Mouse (Mus musculus) hindbrain, postnatal 0 days (tissue): ENCODE data around the gene Gcnt2. TPM values are rescaled to one million over a fixed set of nuclear protein-coding genes. Genes with fewer than 3 reads are reported as not detected.
A peak's percentile ranks its signal among the peaks of the same experiment; 100 is the strongest.

ENCODE experiments used
- ATAC-seq: fragments of 200-750 bp; cut with Nextera tagmentation; 2 replicates; pipeline ENCODE4 v1.8.0; 2017; ENCODE audit warnings: mild to moderate bottlenecking, moderate TSS enrichment, moderate library complexity
- DNase-seq: peaks from one replicate; pipeline ENCODE4 v3.0.0-alpha.2; 2015; ENCODE audit warnings: low spot score
- H3K27ac ChIP-seq: fragments of 300-500 bp; sonication (generic); 2 replicates; pipeline ENCODE4 v1.5.1; 2014; ENCODE audit warnings: mild to moderate bottlenecking
- H3K27me3 ChIP-seq: fragments of 300-500 bp; sonication (generic); 2 replicates; pipeline ENCODE4 v1.6.1; 2014; ENCODE audit warnings: low read length, mixed read lengths; ENCODE audit not compliant: insufficient read depth
- H3K36me3 ChIP-seq: fragments of 300-500 bp; sonication (generic); 2 replicates; pipeline ENCODE4 v1.6.1; 2014; ENCODE audit warnings: low read length, mixed read lengths; ENCODE audit not compliant: insufficient read depth
- H3K4me1 ChIP-seq: fragments of 300-500 bp; sonication (generic); 2 replicates; pipeline ENCODE4 v1.6.1; 2014; ENCODE audit warnings: antibody characterized with exemption, low read length, mixed read lengths; ENCODE audit not compliant: insufficient read depth
- H3K4me2 ChIP-seq: fragments of 300-500 bp; sonication (generic); 2 replicates; pipeline ENCODE4 v1.6.1; 2014; ENCODE audit warnings: low read depth, mild to moderate bottlenecking, low read length, moderate library complexity, mixed read lengths
- H3K4me3 ChIP-seq: fragments of 300-500 bp; sonication (generic); 2 replicates; pipeline ENCODE4 v1.5.1; 2014; ENCODE audit warnings: low read length
- H3K9ac ChIP-seq: fragments of 300-500 bp; sonication (generic); replicated peaks from 2 replicates; pipeline ENCODE4 v1.6.1; 2014; ENCODE audit warnings: mild to moderate bottlenecking, low read length, moderate library complexity, mixed read lengths
- H3K9me3 ChIP-seq: fragments of 300-500 bp; sonication (generic); 2 replicates; pipeline ENCODE4 v1.6.1; 2016; ENCODE audit warnings: low read length, mixed read lengths
- CTCF ChIP-seq: IDR thresholded peaks from 2 replicates; pipeline ENCODE4 v1.5.1; 2016; ENCODE audit warnings: antibody characterized with exemption, control low read depth, low read depth
- WGBS: fragments of 180-500 bp; shearing (Covaris S2); extraction: QIAGEN DNeasy Blood & Tissue Kit; methylation state at CpG from one replicate; pipeline ENCODE4 v1.1.7; 2014; 5-methylcytosine and 5-hydroxymethylcytosine counted together
- polyA plus RNA-seq: library from polyadenylated mRNA; unstranded; fragments of >200 nt; fragmentation: Nextera tagmentation; extraction: Ambion mirVana; gene quantifications from 2 replicates; pipeline ENCODE4 v1.2.1, GENCODE M21; 2015
- total RNA-seq: library from RNA; depleted of rRNA; stranded (reverse); fragments of >200 nt; gene quantifications from 2 replicates; pipeline ENCODE4 v1.2.3, GENCODE M21; 2014

The Gcnt2 gene
- total and polyA plus RNA-seq, 2 experiments from 2014 or later: 2.9 to 12.0 TPM

GRCm38 (mm10) chr13:40910047-40910446 lies 50.5 kb downstream of the Gcnt2 start:
- H3K4me2 ChIP-seq: no peak overlapping the region
- 97% methylated on average over 6 of the region's 6 CpGs for WGBS
- H3K4me1 ChIP-seq: no peaks in the 10 kb centered on the region
- no peaks in the 10 kb centered on the region for H3K27me3 ChIP-seq
- no peaks in the 10 kb centered on the region for H3K36me3 ChIP-seq
- no peak overlapping the region for H3K4me3 ChIP-seq
- no peak for DNase-seq
- TF ChIP-seq CTCF: no peak
- no peak overlapping the region for H3K9ac ChIP-seq
- ATAC-seq: no peak
- no peaks in the 10 kb centered on the region for H3K9me3 ChIP-seq
- no peak overlapping the region for H3K27ac ChIP-seq

DNA sequence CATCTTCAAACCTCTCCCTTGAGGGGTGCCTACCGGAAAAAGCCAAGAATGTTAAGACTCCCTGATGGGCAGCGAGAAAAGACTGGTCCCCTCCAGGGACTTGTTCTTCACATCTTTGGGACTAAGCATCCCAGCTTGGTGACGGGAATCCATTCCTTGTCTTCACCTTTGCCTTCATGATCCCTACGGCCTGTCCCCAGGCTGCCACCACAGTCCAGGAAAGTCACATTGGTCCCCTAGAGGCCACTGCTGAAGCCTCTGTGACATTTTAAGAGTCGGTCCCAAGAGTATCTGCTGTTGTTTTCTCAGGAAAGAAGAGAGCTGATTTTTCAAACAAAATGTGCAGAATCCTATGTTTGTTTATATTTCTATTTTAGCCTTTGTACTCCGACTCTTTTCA lies 52.4 kb downstream of the Gcnt2 start:
- Histone ChIP-seq H3K27ac (no peak overlapping the region), H3K4me3 (no peak overlapping the region), H3K4me2 (no peak overlapping the region), H3K36me3 (no peaks in the 10 kb centered on the region), H3K27me3 (no peaks in the 10 kb centered on the region), H3K4me1 (0 out of 2 replicates have a peak, but pooled peaks cover 8% of the 10 kb centered on the region), H3K9me3 (no peaks in the 10 kb centered on the region), H3K9ac (no peak overlapping the region)
- WGBS: 86% methylated on average over 6 of the region's 6 CpGs
- TF ChIP-seq CTCF: no peak
- no peak for ATAC-seq
- DNase-seq: no peak

DNA sequence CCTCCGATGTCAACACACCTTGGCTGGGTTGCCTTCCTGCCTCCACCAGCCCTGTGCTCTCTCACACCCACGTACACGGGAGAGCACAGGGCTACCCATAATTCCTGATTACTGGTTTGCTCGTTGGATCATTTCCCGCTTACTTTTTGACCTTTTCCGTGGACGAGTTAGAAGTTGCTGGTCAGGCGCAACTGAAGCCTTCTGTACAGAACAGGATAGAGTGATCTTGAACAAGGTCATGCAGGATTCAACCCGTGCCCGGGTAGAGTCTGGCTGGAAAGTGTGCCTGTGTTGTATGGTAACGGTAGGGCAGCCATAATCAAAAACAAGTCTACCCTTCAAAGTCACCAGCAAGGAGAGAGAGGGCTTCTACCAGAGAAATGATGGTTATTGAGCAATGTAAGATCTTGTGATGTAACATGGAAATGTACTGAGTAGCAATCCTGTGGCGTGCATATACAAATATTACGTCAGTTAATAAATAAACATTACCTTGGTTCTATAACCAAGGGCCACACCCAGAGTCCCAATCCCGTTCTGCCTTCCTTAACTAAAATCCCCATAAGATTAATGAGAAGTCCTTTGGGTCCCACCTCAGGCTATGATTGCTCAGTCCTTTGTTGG lies 54.0 kb downstream of the Gcnt2 start:
- H3K4me3 ChIP-seq: no peak overlapping the region
- H3K27ac ChIP-seq: no peak overlapping the region
- H3K4me1 ChIP-seq: 0 out of 2 replicates have a peak, but pooled peaks cover 8% of the 10 kb centered on the region
- no peaks in the 10 kb centered on the region for H3K9me3 ChIP-seq
- no peaks in the 10 kb centered on the region for H3K27me3 ChIP-seq
- H3K4me2 ChIP-seq: no peak overlapping the region
- no peaks in the 10 kb centered on the region for H3K36me3 ChIP-seq
- ATAC-seq (no peak), DNase-seq (no peak)
- no peak for TF ChIP-seq CTCF
- 89% methylated on average over 14 of the region's 14 CpGs for WGBS
- no peak overlapping the region for H3K9ac ChIP-seq

DNA sequence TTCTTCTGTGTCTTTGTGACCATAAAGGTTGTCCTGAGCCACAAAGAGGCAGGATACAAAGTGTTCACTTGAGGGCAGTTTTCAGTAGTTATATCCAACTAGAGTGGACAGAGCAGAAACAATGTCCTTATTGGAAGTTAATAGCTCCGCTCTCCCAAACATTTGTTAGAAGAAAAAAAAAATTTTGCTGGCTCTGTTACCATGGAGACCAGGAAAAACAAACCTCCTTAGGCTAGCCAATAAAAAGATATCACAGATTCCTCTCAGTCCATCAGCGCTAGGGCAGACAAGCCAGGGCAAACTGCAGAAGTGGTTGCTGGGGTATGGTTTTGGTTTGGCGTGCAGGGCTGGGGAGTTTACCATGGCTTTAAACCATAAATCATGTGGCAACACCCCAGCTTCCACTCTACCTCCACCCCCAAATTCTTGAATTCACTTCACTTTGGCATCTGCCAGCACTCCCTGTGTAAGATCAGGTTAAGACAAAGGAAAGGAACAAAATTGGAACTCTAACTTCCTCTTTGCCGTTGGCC lies 54.6 kb downstream of the Gcnt2 start:
- H3K4me1 ChIP-seq: 0 out of 2 replicates have a peak, but pooled peaks cover 8% of the 10 kb centered on the region
- peak; percentile 42; the same call in 1 of the 2 replicates for ATAC-seq
- no peaks in the 10 kb centered on the region for H3K27me3 ChIP-seq
- H3K9ac ChIP-seq: no peak overlapping the region
- H3K27ac ChIP-seq: no peak overlapping the region
- no peaks in the 10 kb centered on the region for H3K36me3 ChIP-seq
- H3K4me3 ChIP-seq: no peak overlapping the region
- no peaks in the 10 kb centered on the region for H3K9me3 ChIP-seq
- DNase-seq: no peak
- WGBS: 68% methylated on average over 4 of the region's 4 CpGs
- H3K4me2 ChIP-seq: no peak overlapping the region
- no peak for TF ChIP-seq CTCF

- no peaks in the 10 kb centered on the region for H3K27me3 ChIP-seq
- H3K9ac ChIP-seq: no peak overlapping the region
- no peak overlapping the region for H3K27ac ChIP-seq
- no peaks in the 10 kb centered on the region for H3K9me3 ChIP-seq
- H3K4me2 ChIP-seq: peak overlapping the region; percentile 89
- WGBS: 8% methylated on average over 21 of the region's 21 CpGs
- ATAC-seq: no peak
- no peak for DNase-seq
- H3K4me1 ChIP-seq: 0 out of 2 replicates have a peak, but pooled peaks cover 8% of the 10 kb centered on the region
- H3K4me3 ChIP-seq: peak overlapping the region; percentile 53
- no peak for TF ChIP-seq CTCF
- H3K36me3 ChIP-seq: no peaks in the 10 kb centered on the region
Measured at GRCm38 (mm10) chr13:40916321-40917160, 57.0 kb downstream of the Gcnt2 start.

DNA sequence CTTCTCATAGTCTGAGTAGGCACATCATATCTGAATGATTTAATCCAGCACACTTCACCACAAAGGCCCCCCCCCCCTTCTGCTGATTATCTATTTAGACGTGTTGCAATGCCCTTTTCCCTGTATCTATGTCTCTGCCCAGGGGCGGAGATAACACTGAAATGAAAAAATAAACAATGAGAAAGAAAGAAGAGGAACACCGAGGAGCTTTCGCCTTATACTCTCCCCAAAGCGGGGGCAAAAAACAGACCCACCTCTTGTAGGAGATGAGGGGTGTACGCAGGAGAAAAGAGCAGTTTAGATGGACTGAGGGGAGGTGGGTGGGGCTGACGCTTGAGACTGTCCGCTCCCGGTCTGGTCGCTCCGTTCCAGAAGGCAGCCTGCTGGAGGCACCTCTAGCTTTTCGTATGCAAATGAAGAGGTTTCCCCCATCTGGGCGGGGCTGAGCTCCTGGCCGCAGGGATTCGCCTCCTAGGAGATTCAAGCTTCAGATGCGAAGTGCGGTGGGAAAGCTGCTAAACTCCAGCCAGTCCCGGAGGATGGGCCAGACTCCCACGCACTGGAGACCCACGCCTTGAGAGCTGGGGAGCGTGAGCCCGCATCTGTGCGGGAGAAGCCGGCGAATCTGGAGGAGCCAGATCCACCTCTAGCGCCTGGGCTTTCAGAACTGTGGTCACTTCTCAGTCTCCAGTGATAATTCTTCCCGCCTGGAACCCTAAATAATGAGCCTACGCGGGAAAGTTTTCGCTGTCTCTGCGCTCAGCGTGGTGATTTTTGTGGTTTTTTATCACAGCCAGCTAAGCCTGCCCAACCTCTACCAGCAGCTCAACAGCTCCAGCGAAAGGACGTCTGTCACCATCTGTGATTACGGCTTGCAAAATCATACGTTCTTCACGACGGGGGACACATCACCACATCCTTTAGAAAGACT lies 57.9 kb downstream of the Gcnt2 start:
- DNase-seq (peak; percentile 68), ATAC-seq (peak; percentile 65; the same call in 1 of the 2 replicates)
- no peak for TF ChIP-seq CTCF
- H3K27me3 ChIP-seq: no peaks in the 10 kb centered on the region
- H3K36me3 ChIP-seq: no peaks in the 10 kb centered on the region
- peak overlapping the region; percentile 53 for H3K4me3 ChIP-seq
- peak overlapping the region; percentile 89 for H3K4me2 ChIP-seq
- H3K9ac ChIP-seq: peak overlapping the region; percentile 30
- no peaks in the 10 kb centered on the region for H3K9me3 ChIP-seq
- no peak overlapping the region for H3K27ac ChIP-seq
- H3K4me1 ChIP-seq: 0 out of 2 replicates have a peak, but pooled peaks cover 8% of the 10 kb centered on the region
- WGBS: under 1% methylated on average over 38 of the region's 38 CpGs
